Mouse (Mus musculus): ENCODE data around the gene Mobp.

DNA sequence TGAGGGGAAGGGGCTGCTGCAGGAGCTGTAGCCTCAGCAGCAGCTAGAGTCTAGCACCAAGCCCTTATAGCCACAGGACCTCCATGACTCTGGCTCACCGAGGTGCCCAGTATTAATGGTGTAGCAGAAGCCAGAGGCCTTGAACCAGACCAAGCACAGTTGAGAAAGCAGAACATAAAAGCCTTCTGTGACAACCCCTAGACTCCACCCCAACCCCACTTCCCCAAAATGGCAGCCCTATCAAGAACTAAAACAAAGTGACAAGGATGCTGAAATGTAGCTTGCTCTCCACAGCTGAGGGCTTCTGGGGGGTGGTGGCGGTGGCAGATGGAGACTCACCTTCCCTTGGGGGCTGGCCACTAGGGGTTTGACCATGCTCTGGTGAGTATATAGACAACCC is 48.3 kb upstream of the Mobp start:
- TF ChIP-seq CTCF (IDR thresholded peaks at IDR 0.05; ENCODE audit: low read depth) (no peak), EP300 (IDR thresholded peaks at IDR 0.05; ENCODE audit: low read depth) (no peak)

Data from heart, postnatal 0 days (tissue).